Mouse (Mus musculus): ENCODE data around the gene Sult1b1. TPM values are rescaled to one million over a fixed set of nuclear protein-coding genes. Genes with fewer than 3 reads are reported as not detected.

Sult1b1 gene
- 0.85 and 0.94 TPM in 2 replicates for polyA plus RNA-seq (2015; fragmentation: Nextera tagmentation; extraction: Ambion mirVana)

DNA sequence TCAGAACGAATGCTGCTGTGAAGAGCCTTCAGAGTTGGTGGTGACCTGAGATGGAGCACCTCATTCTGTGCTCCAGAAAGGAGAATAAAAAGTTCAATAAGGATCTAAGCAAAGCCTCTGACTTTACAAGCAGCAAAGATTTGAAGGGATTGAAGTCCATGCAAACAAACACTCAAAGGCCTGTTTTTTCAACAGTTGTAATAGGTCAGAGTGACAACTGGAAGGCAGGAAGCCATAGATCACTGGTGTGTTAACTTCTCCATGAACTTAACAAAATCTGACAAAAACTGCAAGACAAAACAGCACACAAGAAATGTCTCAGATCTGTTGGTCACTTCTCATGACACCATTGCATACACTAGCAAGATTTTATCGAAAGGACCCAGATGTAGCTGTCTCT lies at the start of gene Sult1b1:
TSS of gene Sult1b1 (minus strand) at position 85 of the 400 bp plus-strand sequence.
- H3K36me3 ChIP-seq = no peaks in the 10 kb centered on the region
- no peaks in the 10 kb centered on the region for H3K27me3 ChIP-seq
- no peaks in the 10 kb centered on the region for H3K9me3 ChIP-seq (replicated peaks)
- no peaks in the 10 kb centered on the region for H3K4me1 ChIP-seq
- H3K4me3 ChIP-seq (replicated peaks) = no peak within 1 kb of the TSS
- H3K9ac ChIP-seq = no peak within 1 kb of the TSS
- WGBS = 92% methylated on average over 2 of the region's 2 CpGs
- no peak for ATAC-seq (ENCODE audit: insufficient number of reproducible peaks, low FRiP score, low TSS enrichment, low read depth)
- H3K4me2 ChIP-seq (replicated peaks) = no peak within 1 kb of the TSS
- no peak within 1 kb of the TSS for H3K27ac ChIP-seq (replicated peaks)

DNA sequence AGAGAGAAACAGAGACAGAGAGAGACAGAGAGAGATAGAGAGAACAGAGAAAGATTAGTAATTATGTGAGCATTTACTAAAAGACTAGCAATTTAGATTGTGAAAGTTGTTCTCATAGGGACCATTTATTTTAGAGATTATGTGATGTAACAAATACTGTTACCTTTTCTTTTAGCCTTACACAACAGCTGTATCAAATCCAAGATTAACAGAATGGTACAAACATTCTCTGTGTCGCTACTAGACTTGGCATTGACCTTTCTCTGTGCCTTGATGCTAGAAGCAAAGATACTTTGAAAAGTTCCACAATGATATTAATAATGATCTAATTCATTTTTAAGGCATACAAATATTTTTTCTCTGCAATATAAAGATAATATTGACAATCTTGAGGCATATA lies 42.4 kb upstream of the Sult1b1 start:
- WGBS = 67% methylated on average over 1 of the region's 1 CpGs
- H3K4me2 ChIP-seq (replicated peaks) = no peak overlapping the region
- H3K27me3 ChIP-seq = no peaks in the 10 kb centered on the region
- H3K9ac ChIP-seq = no peak overlapping the region
- H3K27ac ChIP-seq (replicated peaks) = no peak overlapping the region
- no peak overlapping the region for H3K4me3 ChIP-seq (replicated peaks)
- no peaks in the 10 kb centered on the region for H3K9me3 ChIP-seq (replicated peaks)
- H3K36me3 ChIP-seq = no peaks in the 10 kb centered on the region
- no peaks in the 10 kb centered on the region for H3K4me1 ChIP-seq
- no peak for ATAC-seq (ENCODE audit: insufficient number of reproducible peaks, low FRiP score, low TSS enrichment, low read depth)

GRCm38 (mm10) chr5:87574174-87574573 lies 36.2 kb upstream of the Sult1b1 start:
- H3K4me2 ChIP-seq (replicated peaks) = no peak overlapping the region
- ATAC-seq (ENCODE audit: insufficient number of reproducible peaks, low FRiP score, low TSS enrichment, low read depth) = no peak
- H3K27ac ChIP-seq (replicated peaks) = no peak overlapping the region
- H3K36me3 ChIP-seq = no peaks in the 10 kb centered on the region
- H3K4me3 ChIP-seq (replicated peaks) = no peak overlapping the region
- no peaks in the 10 kb centered on the region for H3K9me3 ChIP-seq (replicated peaks)
- no peak overlapping the region for H3K9ac ChIP-seq
- no peaks in the 10 kb centered on the region for H3K4me1 ChIP-seq
- no peaks in the 10 kb centered on the region for H3K27me3 ChIP-seq
- WGBS = 45% methylated on average over 1 of the region's 1 CpGs

DNA sequence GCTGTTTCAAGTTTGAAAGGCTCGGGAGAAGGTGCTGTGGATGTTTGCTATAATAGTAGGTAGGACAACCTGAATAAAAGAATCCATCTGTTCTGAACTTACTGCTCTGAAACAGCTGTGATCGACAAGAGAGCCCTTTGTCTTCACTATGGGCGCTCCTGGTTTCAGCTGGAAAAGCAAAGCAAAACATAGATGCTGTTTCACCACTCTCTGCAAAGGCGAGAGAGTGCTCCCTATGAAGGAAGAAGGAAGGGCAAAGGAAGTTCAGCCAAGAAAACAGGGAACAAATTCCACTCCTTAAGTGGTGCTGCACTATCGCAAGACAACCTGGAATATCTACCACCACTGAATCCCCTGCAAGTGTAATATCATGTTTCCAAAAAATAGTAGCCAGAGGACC lies 35.5 kb upstream of the Sult1b1 start:
- Histone ChIP-seq H3K27me3 (no peaks in the 10 kb centered on the region), H3K4me3 (replicated peaks) (no peak overlapping the region), H3K4me1 (no peaks in the 10 kb centered on the region), H3K9ac (no peak overlapping the region), H3K4me2 (replicated peaks) (no peak overlapping the region), H3K36me3 (no peaks in the 10 kb centered on the region), H3K27ac (replicated peaks) (no peak overlapping the region), H3K9me3 (replicated peaks) (no peaks in the 10 kb centered on the region)
- no peak for ATAC-seq (ENCODE audit: insufficient number of reproducible peaks, low FRiP score, low TSS enrichment, low read depth)
- 27% methylated on average over 5 of the region's 5 CpGs for WGBS

GRCm38 (mm10) chr5:87572781-87573180 lies 34.8 kb upstream of the Sult1b1 start:
- ATAC-seq (ENCODE audit: insufficient number of reproducible peaks, low FRiP score, low TSS enrichment, low read depth) = no peak
- H3K4me1 ChIP-seq = no peaks in the 10 kb centered on the region
- H3K36me3 ChIP-seq = no peaks in the 10 kb centered on the region
- no peak overlapping the region for H3K27ac ChIP-seq (replicated peaks)
- WGBS = 38% methylated on average over 6 of the region's 6 CpGs
- H3K4me2 ChIP-seq (replicated peaks) = no peak overlapping the region
- H3K9ac ChIP-seq = no peak overlapping the region
- H3K27me3 ChIP-seq = no peaks in the 10 kb centered on the region
- H3K4me3 ChIP-seq (replicated peaks) = no peak overlapping the region
- no peaks in the 10 kb centered on the region for H3K9me3 ChIP-seq (replicated peaks)

GRCm38 (mm10) chr5:87568845-87569244 lies 30.9 kb upstream of the Sult1b1 start, which contains the start of gene Sult1d1:
Sult1d1 (minus strand) TSS chr5:87569027.
- Histone ChIP-seq H3K27me3 (no peaks in the 10 kb centered on the region), H3K4me3 (replicated peaks) (no peak within 1 kb of the TSS), H3K36me3 (no peaks in the 10 kb centered on the region), H3K4me2 (replicated peaks) (no peak within 1 kb of the TSS), H3K27ac (replicated peaks) (no peak within 1 kb of the TSS), H3K4me1 (no peaks in the 10 kb centered on the region), H3K9me3 (replicated peaks) (no peaks in the 10 kb centered on the region), H3K9ac (no peak within 1 kb of the TSS)
- no peak for ATAC-seq (ENCODE audit: insufficient number of reproducible peaks, low FRiP score, low TSS enrichment, low read depth)
- WGBS = 75% methylated on average over 5 of the region's 5 CpGs

DNA sequence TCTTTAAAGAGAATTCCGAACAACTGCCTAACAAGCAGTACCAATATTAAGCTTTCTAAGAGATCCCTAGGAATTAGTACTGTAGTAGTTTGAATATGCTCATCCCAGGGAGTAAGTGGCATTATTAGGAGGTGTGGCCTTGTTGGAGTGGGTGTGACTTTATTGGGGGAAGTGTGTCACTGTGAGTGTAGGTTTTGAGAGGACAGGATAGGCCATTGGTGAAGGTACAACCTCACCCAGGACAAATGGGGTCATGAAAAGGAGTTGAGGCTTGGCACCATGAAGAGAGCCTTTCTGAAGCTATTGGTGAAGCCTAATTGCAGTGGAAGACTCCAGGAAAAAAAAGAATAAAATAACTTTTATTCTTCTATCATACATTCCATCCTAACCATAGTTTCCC lies 29.3 kb upstream of the Sult1b1 start:
- no peak overlapping the region for H3K4me3 ChIP-seq (replicated peaks)
- no peaks in the 10 kb centered on the region for H3K4me1 ChIP-seq
- no peak overlapping the region for H3K27ac ChIP-seq (replicated peaks)
- no peaks in the 10 kb centered on the region for H3K9me3 ChIP-seq (replicated peaks)
- no peak overlapping the region for H3K4me2 ChIP-seq (replicated peaks)
- WGBS = 85% methylated on average over 1 of the region's 1 CpGs
- no peak overlapping the region for H3K9ac ChIP-seq
- H3K27me3 ChIP-seq = no peaks in the 10 kb centered on the region
- ATAC-seq (ENCODE audit: insufficient number of reproducible peaks, low FRiP score, low TSS enrichment, low read depth) = no peak
- no peaks in the 10 kb centered on the region for H3K36me3 ChIP-seq

DNA sequence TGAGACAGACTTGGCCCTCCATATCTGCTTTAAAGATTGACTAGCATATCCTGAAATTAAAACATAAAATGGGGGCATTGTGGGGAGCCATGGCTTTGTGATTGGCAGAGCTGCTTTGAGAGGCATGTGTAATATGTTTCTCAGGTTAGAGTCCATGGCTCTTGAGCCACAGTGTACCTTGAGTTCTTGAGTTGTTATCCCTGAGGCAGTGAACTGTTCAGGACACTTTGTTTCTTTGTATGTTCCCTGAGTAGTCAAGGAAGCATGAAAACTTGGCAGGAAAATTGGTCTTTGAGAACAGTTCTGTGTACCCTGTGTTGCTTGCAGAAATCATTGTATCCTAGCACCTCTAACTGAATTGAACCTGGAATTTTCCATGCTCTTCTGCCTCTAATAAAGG lies 25.0 kb upstream of the Sult1b1 start:
- no peak overlapping the region for H3K9ac ChIP-seq
- H3K4me1 ChIP-seq = no peaks in the 10 kb centered on the region
- H3K4me3 ChIP-seq (replicated peaks) = no peak overlapping the region
- H3K36me3 ChIP-seq = no peaks in the 10 kb centered on the region
- H3K9me3 ChIP-seq (replicated peaks) = no peaks in the 10 kb centered on the region
- H3K27ac ChIP-seq (replicated peaks) = no peak overlapping the region
- no peaks in the 10 kb centered on the region for H3K27me3 ChIP-seq
- ATAC-seq (ENCODE audit: insufficient number of reproducible peaks, low FRiP score, low TSS enrichment, low read depth) = no peak
- no peak overlapping the region for H3K4me2 ChIP-seq (replicated peaks)

- Histone ChIP-seq H3K27me3 (no peaks in the 10 kb centered on the region), H3K4me3 (replicated peaks) (no peak overlapping the region), H3K9ac (no peak overlapping the region), H3K36me3 (no peaks in the 10 kb centered on the region), H3K9me3 (replicated peaks) (no peaks in the 10 kb centered on the region), H3K4me1 (no peaks in the 10 kb centered on the region), H3K4me2 (replicated peaks) (no peak overlapping the region), H3K27ac (replicated peaks) (no peak overlapping the region)
- no peak for ATAC-seq (ENCODE audit: insufficient number of reproducible peaks, low FRiP score, low TSS enrichment, low read depth)
- 70% methylated on average over 4 of the region's 4 CpGs for WGBS
Measured at GRCm38 (mm10) chr5:87562526-87562925, 24.5 kb upstream of the Sult1b1 start.

GRCm38 (mm10) chr5:87560145-87560544 lies 22.1 kb upstream of the Sult1b1 start:
- H3K36me3 ChIP-seq = no peaks in the 10 kb centered on the region
- 71% methylated on average over 5 of the region's 5 CpGs for WGBS

DNA sequence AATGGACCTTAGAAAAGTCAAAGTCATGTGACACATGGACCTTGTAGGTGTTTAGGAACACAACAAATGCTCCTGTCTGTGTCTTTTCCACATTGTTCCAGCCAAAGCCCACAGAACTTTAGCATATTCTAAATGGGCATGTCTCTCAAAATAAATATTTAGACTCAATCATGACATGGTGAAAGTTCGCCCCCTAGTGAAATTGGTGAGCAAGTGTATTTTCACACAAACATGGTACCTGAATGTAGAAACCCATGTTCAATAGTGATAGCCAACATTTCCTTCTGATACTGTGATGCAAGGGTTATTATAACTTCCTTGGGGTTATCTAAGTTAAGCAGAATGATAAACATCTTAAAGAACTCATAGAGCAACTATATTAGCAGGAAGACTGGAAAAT lies 12.9 kb upstream of the Sult1b1 start:
- Histone ChIP-seq H3K9me3 (replicated peaks) (no peaks in the 10 kb centered on the region), H3K4me2 (replicated peaks) (no peak overlapping the region), H3K4me1 (no peaks in the 10 kb centered on the region), H3K9ac (no peak overlapping the region), H3K4me3 (replicated peaks) (no peak overlapping the region), H3K36me3 (no peaks in the 10 kb centered on the region), H3K27ac (replicated peaks) (no peak overlapping the region), H3K27me3 (no peaks in the 10 kb centered on the region)
- whole genome bisulfite sequencing = 40% methylated on average over 1 of the region's 1 CpGs
- no peak for ATAC-seq (ENCODE audit: insufficient number of reproducible peaks, low FRiP score, low TSS enrichment, low read depth)

More at GRCm38 (mm10) chr5:87560145-87560544, 22.1 kb upstream of the Sult1b1 start:
- H3K4me2 ChIP-seq (replicated peaks) = no peak overlapping the region
- no peaks in the 10 kb centered on the region for H3K4me1 ChIP-seq
- H3K27ac ChIP-seq (replicated peaks) = no peak overlapping the region
- H3K4me3 ChIP-seq (replicated peaks) = no peak overlapping the region
- H3K9ac ChIP-seq = no peak overlapping the region
- ATAC-seq (ENCODE audit: insufficient number of reproducible peaks, low FRiP score, low TSS enrichment, low read depth) = no peak
- H3K9me3 ChIP-seq (replicated peaks) = no peaks in the 10 kb centered on the region
- H3K27me3 ChIP-seq = no peaks in the 10 kb centered on the region

DNA sequence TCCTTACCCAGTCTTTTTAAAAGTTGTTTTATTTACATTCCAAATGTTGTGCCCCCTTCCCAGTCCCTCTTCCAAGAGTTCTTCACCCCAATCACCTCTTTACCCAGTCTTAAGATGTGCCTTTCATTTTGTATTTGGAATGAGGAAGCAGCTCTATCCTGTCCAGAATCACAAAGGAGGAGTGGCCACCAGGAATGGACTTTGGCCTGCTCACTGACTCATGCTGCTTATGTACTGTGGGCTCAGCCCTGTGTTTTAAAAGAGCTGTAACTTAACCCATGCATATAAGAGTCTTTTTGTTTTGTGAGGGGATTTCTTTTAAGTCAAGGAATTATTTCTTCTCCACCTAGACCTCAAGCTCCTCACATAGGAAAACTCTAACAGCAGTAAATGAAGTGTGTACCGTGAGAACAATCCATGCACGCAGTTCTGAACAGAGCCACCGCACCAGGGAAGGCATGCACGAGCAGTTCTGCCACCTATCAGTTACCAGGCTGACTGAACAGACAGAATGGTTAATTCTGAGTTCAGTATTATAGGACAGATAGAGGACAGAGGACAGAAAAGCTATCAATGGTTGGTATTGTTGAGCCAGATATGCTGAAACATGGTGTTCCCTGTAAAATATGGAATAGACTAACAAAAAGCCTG lies 1.9 kb downstream of the Sult1b1 start:
- no peak overlapping the region for H3K4me3 ChIP-seq (replicated peaks)
- H3K4me2 ChIP-seq (replicated peaks) = no peak overlapping the region
- WGBS = 74% methylated on average over 4 of the region's 4 CpGs
- no peak for ATAC-seq (ENCODE audit: insufficient number of reproducible peaks, low FRiP score, low TSS enrichment, low read depth)
- H3K9me3 ChIP-seq (replicated peaks) = no peaks in the 10 kb centered on the region
- no peaks in the 10 kb centered on the region for H3K27me3 ChIP-seq
- no peak overlapping the region for H3K27ac ChIP-seq (replicated peaks)
- no peaks in the 10 kb centered on the region for H3K36me3 ChIP-seq
- H3K9ac ChIP-seq = no peak overlapping the region
- H3K4me1 ChIP-seq = no peaks in the 10 kb centered on the region
